Mouse (Mus musculus): ENCODE measurements around the gene Ctse.
"Not testable (repeated sequence)": the region's sequence is repeated elsewhere in the genome, so short reads cannot be mapped to it uniquely, and the experiment has no call there.

Gene Ctse

DNA sequence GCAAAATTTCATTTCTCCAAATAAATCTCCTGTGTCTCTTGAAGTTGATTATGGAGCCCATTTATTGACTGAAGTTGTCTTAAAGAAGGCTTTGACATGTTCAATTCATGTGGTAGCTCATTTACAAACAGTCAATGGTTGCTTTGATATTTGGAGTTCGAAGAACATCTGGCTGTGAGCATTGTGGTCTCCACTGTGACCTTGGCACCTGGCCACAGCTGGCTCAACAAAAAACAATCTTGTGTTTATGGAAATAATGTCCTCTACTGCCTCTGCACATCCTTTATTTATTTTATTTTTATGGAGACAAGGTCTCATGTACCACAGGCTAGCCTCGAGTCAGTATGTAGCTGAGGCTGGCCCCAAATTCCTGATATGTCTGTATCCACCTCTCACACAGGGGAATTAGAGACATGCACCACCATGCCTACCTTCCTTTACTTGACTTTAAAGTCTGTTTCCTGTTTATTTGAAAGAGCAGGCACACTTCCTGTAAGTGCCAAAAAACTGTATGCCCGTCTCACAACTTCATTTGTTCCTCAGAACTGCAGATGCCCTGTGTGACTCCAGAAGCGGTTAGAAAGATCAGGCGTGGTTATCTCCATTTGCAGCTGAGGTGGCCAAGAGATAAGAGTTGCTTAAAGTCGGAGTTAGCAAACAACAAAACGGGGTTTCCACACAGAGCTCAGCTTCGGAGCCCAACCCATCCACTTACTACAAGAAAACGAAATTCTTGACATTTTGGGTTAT, at the start of gene Ctse:
Gene Ctse, plus strand, starts transcription at position 516 of the 750 bp plus-strand sequence.
- DNase-seq: no peak

GRCm38 (mm10) chr1:131598905-131599304, 39.2 kb upstream of the Ctse start, which contains the start of gene Avpr1b:
Gene Avpr1b (plus strand): TSS chr1:131599239.
- no peak for DNase-seq

DNA sequence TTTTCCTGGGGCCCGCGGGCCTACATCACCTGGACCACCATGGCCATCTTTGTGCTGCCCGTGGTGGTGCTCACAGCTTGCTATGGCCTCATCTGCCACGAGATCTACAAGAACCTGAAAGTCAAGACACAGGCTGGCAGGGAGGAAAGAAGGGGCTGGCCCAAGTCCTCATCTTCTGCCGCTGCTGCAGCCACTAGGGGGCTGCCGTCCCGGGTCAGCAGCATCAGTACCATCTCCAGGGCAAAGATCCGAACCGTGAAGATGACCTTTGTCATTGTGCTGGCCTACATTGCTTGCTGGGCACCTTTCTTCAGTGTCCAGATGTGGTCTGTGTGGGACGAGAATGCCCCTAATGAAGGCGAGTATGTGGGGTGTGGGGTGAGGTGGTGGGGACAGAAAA, 37.8 kb upstream of the Ctse start:
- DNase-seq: peak; percentile 4

DNA sequence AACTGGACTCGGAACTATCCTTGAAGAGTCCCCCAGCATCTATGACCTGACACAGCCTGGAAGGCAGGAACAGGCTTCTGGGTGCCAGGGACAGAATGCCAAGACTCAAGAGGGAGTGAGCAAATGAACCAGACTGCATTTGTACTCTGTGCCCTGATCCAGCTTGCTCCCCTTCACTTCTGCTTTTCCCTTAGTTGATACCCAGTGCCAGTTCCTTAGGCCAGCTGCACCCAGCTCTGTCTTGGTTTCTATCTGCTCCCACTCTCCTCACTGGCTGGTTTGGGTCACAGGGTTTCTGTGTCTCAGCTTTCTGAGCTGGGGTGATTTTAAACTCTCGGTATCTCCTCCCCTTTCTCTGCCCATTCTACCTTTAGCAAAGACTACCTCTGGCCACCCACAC, 31.4 kb upstream of the Ctse start:
- no peak for DNase-seq

DNA sequence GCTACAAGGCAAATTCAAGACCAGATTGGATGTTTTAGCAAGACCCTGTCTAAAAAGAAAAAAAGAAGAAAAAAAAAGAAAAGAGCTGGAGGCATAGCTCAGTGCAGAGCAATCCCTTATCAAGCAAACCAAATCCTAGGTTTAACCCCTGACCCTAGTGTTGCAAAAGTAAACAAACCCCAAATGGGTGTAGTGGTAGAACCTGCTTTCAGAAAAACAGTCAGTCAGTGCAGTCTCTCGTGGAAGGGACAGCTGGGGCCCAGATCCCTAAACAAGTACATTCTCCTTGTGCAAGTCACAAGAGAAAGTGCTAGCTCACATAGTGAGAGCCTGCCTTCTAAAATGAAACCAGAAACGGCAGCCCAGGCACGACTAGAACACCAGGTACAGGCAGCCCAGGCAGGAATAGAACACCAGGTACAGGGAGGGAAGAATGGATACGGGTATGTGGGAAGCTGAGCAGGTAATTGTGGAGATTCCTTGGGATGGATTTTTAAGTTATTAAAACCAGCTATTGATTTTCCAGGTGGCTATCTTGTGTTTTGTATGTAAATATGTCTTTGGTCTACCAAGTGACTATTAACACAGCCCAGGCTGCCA, 25.4 kb upstream of the Ctse start:
- DNase-seq: peak; percentile 6

- DNase-seq: peak; percentile 68
Measured at GRCm38 (mm10) chr1:131613361-131614133, 24.6 kb upstream of the Ctse start.

GRCm38 (mm10) chr1:131614641-131615040, 23.5 kb upstream of the Ctse start:
- DNase-seq: no peak

DNA sequence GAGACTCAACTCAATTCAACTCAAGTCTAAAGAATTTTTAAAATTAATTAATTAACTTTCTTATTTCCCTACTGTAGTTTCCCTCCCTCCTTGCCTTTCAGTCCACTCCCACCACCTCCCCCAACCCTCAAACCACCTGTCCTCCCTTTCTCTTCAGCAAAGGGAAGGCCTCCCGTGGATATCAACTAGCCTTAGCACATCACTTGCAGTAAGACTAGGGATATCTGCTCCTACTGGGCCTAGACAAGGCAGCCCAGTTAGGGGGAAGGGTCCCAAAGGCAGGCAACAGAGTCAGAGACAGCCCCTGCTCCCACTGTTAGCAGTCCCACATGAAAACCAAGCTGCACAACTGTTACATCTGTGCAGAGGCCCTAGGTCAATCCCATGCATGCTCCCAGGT, 22.0 kb upstream of the Ctse start:
- no peak for DNase-seq

- DNase-seq: no peak
Measured at GRCm38 (mm10) chr1:131616546-131617220, 21.4 kb upstream of the Ctse start.

DNA sequence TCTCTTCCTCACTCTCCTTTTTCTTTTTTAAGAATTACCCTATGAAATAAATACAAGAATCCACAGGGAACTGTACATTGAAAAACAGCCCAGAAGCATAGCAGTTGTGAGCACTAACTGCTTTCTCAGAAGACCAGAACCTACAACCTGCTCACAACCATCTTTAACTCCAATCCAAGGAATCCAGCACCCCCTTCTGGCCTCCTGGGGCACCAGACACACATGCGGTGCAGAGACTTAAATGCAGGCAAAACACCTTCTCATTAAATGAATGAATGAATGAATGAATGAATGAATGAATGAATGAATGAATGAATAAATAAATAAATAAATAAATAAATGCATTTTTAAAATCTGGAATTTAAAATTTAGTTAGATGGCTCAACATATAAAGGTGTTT, 19.5 kb upstream of the Ctse start:
- DNase-seq: no peak

DNA sequence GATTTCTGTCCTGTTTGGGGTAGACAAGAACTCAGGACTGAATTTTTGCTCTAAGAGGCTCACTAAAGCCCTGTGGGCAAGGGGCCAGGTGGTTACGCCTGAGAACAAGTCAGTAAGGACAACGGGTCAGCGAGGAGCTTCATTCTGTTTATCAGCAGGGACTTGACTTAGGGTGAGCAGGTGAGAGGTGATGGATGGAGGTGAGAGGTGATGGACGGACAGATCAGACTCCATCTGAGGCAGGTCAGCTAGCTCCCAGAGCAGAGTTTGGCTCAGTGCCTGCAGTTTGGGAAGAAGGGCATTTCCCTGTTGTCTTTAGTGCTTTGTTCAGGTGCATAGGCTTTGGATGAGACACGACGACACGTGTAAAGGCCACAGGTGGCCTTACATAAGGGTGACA, 18.8 kb upstream of the Ctse start:
- DNase-seq: peak; percentile 20

DNA sequence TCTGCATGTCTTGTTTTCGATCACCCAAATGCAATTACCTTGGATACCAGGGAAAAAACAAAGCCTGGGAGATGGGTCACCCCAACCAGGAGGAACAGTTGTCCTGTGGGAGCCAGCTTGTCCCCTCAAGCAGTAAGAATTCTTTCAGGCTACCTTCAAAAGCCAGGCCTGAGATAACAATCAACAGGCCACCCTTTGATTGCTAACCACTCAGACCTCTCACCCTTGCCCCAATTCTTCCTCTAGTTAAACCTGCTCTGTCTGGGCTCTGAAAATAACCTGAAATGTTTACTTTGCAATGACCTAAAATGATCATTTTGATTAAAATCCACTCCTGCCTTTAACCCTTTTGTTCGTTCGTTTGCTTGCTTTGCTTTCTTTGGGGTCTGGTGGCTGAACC, 14.5 kb upstream of the Ctse start:
- DNase-seq: no peak

- no peak for DNase-seq
Measured at GRCm38 (mm10) chr1:131624175-131624835, 13.8 kb upstream of the Ctse start.

DNA sequence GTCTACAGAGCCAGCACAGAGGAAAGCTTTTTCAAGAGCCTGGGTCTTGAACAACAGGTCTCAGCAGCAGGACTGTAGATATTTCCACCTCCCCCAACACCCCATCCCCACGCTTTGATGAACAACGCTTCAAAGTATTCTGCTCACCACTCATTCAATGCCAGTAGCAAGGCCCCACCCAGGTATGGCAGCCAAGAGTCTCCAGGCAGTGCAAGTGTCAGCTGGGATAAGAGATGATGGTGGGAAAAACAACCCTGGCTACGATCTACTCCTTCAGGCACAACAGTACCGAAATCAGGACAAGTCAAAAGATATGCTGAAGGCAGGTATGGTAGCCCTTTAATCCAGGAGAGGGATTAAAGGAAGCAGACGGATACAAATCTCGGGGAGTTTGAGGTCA, 11.9 kb upstream of the Ctse start:
- no peak for DNase-seq

GRCm38 (mm10) chr1:131632216-131632615, 5.9 kb upstream of the Ctse start:
- DNase-seq: not testable (repeated sequence)

GRCm38 (mm10) chr1:131634495-131634894, 3.6 kb upstream of the Ctse start:
- no peak for DNase-seq

GRCm38 (mm10) chr1:131638541-131639421, 675 bp downstream of the Ctse start:
- no peak for DNase-seq

GRCm38 (mm10) chr1:131640062-131640461, 2.0 kb downstream of the Ctse start:
- DNase-seq: no peak

DNA sequence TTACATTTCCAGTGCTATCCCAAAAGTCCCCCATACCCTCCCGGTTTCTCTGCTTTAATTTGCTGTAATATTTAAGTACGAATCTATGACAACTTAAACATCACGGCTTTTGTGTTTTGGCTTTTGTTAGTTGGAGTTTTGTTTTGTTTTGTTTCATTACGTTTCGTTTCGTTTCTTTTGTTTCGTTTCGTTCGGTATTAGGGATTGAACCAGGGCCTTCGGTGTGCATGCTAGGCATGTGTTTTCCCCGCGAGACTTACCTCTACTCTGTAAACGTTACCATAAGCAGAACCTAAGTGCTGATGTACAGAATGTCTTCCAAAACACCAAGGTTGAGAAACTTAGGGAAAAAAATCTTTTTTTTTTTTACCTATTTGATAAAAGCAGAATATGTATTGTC, 3.5 kb downstream of the Ctse start:
- no peak for DNase-seq

- DNase-seq: no peak
Measured at GRCm38 (mm10) chr1:131642251-131642650, 4.1 kb downstream of the Ctse start.

DNA sequence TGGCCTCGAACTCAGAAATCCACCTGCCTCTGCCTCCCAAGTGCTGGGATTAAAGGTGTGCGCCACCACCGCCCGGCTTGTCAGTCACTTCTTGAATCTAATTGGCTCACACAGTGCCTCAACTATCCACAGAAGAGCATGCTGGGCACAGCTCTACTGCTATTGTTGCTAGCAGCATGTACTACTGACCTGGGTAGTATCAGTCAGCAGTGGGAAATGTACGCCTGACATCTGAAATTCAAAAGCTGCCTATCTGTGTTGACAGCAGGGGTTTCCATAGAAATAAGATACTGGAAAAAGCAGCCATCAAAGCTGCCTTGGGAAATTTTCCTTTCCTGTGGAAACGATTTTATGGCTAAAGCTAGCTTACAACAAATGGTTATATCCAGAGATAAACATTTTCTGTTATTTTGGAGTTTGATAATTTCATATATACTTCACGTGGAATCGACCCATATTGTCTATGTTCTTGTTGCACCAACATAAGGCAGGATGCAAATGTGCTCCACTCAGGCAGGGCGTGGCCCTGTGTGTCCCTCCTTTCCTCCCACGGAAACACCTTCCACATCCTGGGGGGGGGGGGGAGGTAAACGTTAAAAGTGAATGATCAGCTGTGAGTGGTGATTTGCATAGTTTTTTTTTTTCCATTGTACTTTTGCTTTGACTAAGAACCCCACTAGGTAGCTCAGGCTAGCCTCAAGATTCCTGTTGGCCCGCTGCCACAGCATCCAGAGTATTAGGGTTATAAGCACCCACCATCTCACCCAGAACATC, 14.8 kb downstream of the Ctse start:
- no peak for DNase-seq
